Mouse (Mus musculus) embryo, embryonic 11 days (tissue): Measurements from ENCODE around the gene Otud4.

Experiments used
- DNase-seq: peaks from one replicate; pipeline ENCODE4 v3.0.0-alpha.2; 2015

The Otud4 gene

DNA sequence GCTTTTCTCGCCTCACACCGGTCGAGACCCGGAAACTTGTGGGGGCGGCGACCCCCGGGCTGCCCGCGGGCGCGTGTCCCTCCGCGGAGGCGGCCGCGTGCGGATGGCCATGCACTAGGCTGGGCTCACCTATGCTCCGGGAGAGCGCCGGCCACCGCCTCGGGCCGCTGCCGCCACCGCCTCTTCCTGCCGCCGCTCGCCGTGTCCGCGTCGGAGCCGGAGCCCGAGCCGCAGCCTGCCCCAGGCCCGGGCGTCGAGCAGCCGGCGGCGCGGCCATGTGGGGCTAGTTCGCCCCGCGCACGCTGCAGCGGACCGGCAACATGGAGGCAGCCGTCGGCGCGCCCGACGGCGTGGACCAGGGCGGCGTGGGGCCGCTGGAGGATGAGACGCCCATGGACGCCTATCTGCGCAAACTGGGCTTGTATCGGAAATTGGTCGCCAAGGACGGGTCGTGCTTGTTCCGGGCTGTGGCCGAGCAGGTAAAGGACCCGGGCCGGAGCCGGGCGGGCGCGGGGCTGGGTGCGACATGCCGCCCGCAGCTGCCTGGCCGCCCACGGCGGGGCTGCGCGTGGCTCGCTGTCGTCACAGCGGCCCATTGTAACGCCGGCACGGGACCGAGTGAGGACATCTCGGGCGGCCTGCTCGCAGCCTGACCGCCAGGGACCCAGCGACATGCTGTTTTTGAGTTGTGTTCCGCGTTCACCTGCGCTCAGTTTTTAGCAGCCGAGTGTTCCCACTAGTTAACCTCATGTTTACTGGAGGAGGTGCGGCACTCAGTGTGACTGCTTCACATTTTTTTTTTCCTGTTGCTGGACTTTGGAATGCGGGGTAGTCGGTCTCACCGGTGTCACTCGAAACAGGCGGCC, at the start of gene Otud4:
Gene Otud4 (plus strand): TSS at position 33 of the 866 bp plus-strand sequence.
- DNase-seq, result peak; percentile 79

- DNase-seq, result no peak
Measured at GRCm38 (mm10) chr8:79600962-79601361, 38.5 kb upstream of the Otud4 start.

DNA sequence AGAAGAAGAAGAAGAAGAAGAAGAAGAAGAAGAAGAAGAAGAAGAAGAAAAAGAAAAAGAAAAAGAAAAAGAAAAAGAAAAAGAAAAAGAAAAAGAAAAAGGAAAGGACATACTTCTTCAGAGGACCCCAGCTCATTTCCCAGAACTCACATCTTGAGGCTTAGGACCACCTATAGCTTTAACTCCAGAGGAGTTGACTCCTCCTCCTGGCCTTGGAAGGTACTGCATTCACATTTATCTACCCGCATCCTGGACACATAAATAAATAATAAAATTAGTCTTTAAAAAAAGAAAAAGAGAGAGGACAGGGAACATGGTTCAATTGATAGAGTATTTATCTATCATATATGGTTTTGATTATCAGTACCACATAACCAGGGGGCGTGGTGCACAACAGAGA, 36.2 kb upstream of the Otud4 start:
- peak; percentile 78 for DNase-seq

DNA sequence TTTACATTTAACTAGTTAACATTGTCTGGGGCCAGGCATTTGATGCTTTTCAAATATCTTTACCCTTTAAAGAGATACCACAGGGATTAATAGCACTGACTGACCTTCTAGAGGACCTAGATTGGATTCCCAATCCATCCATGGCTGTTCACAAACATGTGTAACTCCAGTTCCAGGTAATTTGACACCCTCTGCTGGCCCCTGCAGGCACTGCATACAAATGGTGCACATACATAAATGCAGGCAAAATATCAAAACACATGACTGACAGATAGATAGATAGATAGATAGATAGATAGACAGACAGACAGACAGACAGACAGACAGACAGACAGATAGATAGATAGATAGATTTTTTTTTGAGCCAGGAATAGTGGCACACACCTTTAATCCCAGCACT, 33.2 kb upstream of the Otud4 start:
- DNase-seq, result no peak

DNA sequence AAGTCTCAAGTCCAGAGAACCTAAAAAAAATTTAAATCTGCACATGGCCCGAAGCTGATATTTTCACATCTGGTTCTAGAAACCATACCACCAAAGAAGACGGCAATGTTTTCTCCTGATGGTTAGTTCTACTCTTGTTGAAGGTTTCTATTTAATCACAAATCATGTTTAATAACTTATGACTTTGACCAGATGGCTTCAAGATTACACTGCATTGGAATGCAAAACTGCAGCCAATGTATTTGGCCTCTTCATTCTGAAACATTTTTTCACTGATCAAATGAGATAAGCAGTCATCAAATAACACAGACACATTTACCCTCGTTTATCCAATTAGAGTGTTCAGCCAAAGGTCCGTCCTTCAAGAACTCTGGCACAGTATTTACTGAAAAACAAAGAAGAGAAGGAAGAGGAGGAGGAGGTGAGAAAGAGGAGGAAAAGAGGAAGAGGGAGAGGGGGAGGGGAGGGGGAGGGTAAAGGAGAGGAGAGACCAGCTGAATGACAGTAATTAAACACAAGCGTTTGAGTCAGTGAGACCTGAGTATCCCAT, 32.6 kb upstream of the Otud4 start:
- no peak for DNase-seq

- no peak for DNase-seq
Measured at GRCm38 (mm10) chr8:79608701-79609100, 30.7 kb upstream of the Otud4 start.

DNA sequence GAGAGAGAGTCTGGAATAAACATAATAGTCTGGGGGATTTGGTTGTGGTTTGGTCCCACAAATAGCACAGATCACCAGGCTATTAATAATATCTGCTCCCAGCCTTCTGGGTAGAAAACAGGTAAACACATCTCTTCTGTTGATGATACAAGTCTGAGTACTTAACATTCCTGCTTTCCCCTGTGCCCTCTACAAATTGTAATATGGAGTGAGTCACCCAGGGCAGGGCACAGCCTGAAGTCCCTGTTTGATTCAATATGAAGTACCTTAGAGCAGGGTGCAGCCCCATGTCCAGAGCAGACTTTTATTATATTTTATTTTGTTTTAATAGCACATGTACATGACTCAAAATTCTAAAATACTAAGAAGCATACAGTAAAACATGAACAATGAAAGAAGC, 29.1 kb upstream of the Otud4 start:
- no peak for DNase-seq

DNA sequence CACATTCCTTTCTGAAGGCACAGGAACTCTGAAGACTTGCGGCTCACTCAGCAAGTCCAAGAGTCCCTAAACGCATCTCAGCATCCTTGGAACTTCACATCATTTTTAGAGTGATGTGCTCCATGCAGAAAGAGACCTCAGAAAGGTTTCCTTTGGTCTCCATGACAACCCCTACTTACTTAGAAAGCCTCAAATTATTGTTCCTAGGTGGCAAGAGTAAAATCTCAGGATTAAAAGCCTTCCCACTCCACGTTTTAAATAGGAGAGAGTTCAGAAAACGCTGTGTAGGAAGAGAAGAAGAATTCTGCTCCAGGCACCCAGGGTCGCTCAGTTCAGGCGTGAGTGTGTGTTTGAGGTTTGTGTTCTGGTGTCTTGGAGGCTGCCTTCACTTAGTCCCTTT, 27.1 kb upstream of the Otud4 start:
- no peak for DNase-seq

GRCm38 (mm10) chr8:79612965-79613364, 26.5 kb upstream of the Otud4 start:
- no peak for DNase-seq

DNA sequence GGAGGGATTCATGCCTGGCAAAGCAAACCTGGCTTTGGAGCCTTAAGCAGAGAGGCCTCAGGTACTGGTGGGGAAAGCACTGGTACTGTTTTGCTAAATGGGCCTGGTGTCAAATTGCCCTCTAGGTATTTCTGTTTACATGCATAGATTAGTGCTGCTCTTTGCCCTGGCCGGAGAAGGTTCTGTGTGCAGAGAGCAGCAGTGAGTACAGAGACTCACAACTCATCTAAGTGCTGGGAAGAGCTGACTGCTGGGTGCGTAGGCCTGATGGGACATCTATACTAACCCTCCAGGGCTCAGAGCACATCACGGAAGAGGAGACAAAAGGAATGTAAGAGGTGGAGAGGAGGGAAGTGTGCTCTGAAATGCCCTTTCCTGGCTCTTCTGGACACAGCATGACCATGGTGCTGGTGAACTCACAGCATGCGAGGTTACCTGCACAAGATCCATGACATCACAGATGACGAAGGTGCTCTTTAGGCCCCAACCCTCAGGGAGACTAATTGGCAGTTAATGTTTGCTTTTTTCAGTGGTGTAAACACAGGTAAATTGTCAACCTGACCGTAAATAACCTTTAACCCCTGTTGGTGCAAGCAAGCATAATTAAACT, 23.6 kb upstream of the Otud4 start:
- no peak for DNase-seq

DNA sequence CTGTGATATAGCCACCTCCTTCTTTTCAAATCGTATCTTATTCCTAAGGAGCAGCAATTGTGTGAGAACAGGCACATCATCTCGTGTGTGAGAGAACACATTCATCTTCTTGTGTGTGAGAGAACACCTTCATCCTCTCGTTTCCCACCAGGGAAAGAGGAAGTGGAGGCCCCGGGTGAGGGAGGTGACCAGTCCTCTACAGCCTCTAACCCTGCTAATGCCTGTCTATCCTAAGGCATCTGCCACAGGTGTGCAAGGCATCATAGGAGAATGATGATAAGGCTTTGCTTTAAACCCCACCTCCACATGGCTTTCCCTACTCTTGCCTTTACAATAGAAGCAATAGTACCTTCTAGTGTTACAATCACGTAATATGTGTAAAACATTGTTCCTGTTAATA, 20.5 kb upstream of the Otud4 start:
- DNase-seq, result no peak

DNA sequence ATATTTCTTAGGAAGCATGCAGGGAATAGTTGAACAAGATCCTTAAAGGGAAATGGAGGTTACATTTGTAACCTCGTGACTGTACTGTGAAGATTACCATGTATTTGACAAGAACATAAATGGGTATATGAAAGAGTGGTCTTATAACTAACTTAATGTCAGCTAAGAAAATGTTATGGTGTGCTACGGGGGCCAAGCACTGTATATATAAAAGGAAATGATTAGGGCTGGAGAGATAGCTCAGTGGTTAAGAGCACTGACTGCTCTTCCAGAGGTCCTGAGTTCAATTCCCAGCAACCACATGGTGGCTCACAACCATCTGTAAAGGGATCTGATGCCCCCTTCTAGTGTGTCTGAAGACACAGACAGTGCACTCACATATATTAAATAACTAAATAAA, 20.1 kb upstream of the Otud4 start:
- DNase-seq, result no peak

DNA sequence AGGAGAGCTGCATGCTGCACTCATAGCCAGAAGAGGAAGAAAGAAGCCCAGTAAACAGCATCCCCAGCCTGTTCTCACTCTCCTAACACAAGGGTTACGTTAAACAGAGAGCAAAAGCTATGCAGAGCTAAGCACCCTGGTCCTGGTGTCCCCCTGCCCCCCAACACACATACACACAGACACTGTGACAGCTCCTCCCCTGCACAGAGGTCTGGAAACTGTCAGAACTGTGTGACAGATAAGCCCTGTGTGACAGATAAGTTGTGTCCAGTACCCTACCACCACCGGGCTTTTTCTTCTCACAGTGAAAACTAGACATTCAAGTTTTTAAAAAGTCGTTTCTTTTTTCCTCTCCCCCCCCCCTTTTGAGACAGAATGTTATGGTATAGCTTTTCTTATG, 19.4 kb upstream of the Otud4 start:
- no peak for DNase-seq

DNA sequence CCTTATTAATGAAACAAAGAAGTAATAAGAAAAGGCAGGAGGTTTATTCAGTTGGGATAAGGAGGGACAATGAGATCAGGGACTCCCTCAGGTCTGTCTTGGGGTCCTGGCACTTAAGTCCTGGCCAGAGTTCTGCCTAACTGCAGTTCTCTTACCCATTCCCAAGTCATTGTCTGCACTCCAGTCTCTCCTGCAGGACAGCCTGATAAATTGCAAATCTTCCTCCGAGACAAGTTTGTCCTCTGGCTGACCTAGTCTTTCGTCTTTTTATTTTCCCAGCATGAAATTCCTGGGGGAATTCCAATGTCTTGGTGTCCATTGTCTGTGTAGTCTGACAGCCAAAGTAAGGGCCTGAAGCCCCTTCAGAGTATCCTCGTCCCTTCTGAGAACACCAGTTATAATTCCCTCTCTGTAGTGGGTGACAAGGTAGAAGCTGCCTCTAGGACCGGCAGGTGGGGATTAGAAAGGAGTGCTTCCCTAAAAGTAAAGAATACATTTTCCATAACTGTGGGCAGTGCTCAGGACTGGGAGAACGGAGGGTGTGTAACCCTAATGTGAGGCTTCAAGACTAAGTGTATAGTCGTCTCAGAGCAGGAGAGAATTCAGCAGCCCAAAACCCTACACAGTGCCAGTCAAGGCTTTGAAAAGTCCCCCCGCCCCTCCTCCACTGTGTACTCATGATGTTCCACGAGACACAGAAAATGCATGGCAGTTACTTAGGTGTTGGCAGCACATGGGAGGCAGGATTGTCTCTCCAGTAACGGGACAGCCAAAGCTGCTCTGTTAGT, 18.7 kb upstream of the Otud4 start:
- peak; percentile 48 for DNase-seq

DNA sequence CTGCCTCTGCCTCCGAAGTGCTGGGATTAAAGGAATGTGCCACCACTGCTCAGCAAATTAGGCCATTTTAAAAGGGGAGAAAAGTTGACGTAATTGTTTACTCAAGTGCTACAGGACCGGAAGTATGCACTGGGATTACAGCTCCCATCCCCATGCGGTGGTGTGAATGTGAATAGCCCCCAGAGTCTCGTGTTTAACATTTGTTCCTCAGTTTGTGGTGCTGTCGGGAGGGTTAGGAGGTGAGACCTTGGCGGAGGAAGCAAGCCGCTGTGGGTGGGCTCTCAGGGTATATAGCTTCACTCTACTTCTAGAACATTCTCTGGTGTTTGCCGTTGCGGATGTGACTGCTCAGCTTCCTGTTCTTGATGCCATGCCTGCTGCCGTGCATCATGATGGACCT, 17.1 kb upstream of the Otud4 start:
- no peak for DNase-seq

- no peak for DNase-seq
Measured at GRCm38 (mm10) chr8:79623351-79623750, 16.1 kb upstream of the Otud4 start.

DNA sequence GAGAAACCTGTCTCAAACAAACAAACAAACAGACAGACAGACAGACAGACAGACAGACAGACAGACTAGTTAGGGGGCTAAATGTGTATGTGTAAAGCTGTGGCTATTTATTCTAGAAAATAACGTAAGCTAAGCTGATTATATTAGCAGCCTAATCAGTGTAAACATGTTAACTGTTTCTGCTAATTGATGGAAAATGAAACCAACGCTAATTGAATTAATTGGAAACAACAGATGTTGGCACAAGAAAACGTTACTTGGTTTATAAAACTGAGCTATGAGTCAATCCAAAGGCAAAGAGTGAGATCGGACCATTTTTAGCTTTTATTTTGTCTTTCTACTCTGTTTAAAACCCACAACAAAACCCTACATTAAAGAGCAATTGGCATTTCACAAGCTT, 15.0 kb upstream of the Otud4 start:
- no peak for DNase-seq

- DNase-seq, result no peak
Measured at GRCm38 (mm10) chr8:79626213-79626612, 13.2 kb upstream of the Otud4 start.

DNA sequence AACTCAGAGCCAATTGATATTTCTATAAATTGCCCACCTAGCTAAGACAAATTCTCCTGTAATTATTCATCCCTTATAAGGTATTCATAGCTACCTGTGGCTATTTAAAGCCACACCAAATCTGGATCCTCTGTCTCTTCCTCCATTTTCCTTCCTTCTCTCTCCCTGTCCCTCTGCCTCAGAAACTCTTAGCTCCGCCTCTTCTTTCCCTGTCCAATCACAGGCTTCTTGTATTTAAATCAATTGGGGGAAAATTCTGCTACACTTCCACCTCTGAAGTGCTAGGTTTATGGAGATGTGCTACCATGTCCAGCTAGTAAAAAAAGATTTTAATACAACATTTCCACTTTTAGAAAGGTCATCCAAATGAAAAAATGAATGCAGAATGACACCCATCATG, 3.9 kb upstream of the Otud4 start:
- no peak for DNase-seq

GRCm38 (mm10) chr8:79636151-79636550, 3.3 kb upstream of the Otud4 start:
- DNase-seq, result no peak

DNA sequence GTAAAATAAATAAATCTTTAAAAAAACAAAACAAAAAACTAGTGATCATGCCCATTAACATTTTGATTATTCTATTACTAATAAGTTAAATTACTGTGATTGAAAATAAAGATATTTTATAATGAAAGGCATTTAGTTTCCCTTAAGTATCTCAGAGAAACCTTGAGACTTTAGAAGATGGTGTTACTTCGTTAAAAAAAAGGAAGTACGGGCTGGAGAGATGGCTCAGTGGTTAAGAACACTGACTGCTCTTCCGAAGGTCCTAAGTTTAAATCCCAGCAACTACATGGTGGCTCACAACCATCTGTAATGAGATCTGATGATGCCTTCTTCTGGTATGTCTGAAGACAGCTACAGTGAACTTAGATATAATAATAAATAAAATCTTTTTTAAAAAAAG, 2.2 kb upstream of the Otud4 start:
- no peak for DNase-seq

- DNase-seq, result no peak
Measured at GRCm38 (mm10) chr8:79638001-79638706, 1.3 kb upstream of the Otud4 start.
